Mouse (Mus musculus) brain, adult 2 months (tissue): ENCODE results near the gene Mrpl53.
A peak's percentile ranks its signal among the peaks of the same experiment; 100 is the strongest.

Experiments
- DNase-seq: peaks from one replicate; pipeline ENCODE4 v3.0.0; 2011; ENCODE audit warnings: low read depth, low spot score

The Mrpl53 gene

GRCm38 (mm10) chr6:83120930-83121862 lies 12.4 kb downstream of the Mrpl53 start, which contains the start of gene Wbp1:
Gene Wbp1, minus strand, starts transcription at chr6:83121559.
- DNase-seq: peak; percentile 100

DNA sequence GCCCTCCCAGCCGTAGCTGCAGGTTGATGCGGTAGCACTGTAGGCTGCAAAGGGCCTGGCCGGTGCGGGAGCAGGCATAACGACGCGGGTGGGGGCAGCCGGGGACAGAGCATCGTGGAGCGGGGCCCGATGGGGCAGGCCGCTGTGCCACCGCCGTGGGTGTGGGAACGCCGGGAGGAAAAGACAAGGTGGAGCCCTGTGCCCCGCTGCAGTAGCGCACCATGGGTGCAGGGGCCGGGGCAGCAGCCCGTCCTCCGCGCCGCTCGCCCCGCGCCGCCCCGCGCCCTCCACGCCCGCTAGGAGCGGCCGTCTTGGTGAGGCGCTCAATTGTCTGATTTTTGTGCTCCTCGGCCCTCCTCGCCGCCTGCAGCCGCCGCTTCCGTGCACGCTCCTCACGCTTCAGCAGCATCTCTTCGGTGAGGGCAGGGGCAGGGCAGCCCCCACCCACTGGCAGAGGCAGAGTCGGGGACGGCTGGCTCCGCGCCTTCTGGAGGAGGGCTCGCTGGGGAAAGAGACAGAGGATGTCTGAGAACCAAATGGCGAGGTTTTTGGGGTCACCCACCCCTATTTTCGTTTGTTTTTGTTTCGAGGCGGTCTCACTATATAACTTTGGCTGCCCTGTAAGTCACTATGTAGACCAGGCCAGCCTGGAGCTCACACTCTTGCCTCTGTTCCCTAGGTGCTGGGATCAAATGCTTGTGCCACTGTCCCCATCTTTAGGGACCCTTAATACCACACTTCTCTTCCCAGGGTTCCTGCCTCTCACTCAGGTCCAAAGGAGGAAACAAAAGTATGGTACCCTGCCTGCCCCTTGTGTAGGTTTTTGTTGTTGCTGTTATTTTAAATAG lies 13.2 kb downstream of the Mrpl53 start:
- no peak for DNase-seq

- no peak for DNase-seq
These were observed 14.1 kb downstream of the Mrpl53 start for GRCm38 (mm10) chr6:83122961-83123360.

DNA sequence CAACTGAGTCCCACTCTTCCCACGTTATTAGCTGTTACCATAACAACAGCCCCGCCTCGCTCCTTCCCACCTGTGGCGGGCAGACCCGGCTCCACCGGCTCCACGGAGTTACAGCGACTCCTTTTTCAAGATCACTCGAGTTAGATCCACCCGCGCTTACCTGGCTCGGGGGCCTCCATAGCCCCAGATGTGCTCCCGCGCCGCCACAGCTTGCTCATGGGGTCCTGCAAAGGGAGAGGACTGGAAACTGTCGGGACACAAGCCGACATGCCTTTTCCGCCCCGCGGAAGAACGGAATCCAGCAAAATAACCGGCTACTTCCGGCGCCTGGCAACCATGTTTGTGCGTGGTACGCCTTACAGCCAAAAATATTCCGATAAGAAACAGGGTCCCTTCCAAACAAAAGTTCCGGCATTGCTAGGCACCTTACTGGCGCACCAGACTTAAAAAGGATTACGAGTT lies 16.0 kb downstream of the Mrpl53 start:
- DNase-seq: peak; percentile 99

DNA sequence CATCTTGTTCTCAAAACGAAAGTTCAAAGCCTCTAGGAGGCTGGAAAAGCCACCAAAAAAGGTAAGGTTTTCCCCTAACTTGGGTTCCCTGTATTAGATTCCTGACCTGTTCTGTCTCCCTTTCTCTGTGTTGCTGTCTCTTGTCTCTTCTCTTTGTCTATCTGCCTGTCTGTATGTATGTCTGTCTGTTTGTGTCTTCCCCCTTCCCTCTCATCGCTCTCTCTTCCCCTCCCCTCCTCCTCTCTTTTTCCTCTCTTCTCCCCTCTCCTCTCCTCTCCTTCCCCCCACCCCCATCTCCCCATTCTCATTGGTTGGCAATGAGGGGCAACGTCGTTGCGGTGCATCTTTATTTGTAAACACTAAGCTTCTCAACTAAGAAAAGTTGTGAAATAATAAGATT lies 16.5 kb downstream of the Mrpl53 start, which contains the start of gene Ino80b:
TSS of gene Ino80b (minus strand) at position 101 of the 400 bp plus-strand sequence.
- DNase-seq: no peak

- DNase-seq: no peak
These were observed 18.6 kb downstream of the Mrpl53 start for GRCm38 (mm10) chr6:83127419-83127818.

GRCm38 (mm10) chr6:83131469-83132034 lies 22.7 kb downstream of the Mrpl53 start:
- no peak for DNase-seq

GRCm38 (mm10) chr6:83132176-83132919 lies 23.5 kb downstream of the Mrpl53 start:
- DNase-seq: no peak

- DNase-seq: no peak
These were observed 25.4 kb downstream of the Mrpl53 start for GRCm38 (mm10) chr6:83134226-83134625.

GRCm38 (mm10) chr6:83134951-83135513 lies 26.2 kb downstream of the Mrpl53 start, which contains the start of gene Rtkn:
Gene Rtkn, plus strand, starts transcription at chr6:83135463.
- no peak for DNase-seq

- DNase-seq: no peak
These were observed 26.8 kb downstream of the Mrpl53 start for GRCm38 (mm10) chr6:83135571-83136161.

DNA sequence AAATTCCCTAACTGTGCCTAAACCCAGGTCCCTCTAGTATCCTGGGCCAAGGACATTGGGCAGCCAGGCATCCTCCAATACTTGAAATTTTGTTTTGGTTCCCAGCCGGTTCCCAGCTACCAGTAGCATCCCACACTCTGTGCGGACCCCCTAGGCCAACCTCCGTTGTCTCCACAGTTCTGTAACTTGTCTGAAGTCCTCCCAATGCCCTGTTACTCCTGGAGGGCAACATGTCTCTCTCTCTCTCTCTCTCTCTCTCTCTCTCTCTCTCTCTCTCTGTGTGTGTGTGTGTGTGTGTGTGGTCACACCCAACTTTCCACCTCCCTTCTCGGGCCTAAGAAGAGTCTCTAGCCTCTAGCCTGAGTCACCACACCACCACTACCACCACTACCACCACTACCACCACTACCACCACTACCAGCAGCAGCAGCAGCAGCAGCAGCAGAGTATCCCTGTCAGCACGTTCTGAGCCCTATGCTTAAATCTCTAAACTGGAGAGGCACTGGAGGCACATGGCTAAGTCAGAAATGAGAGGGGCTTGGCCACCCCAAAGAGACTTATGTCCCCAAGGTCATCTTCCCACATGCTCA lies 27.5 kb downstream of the Mrpl53 start:
- no peak for DNase-seq

- peak; percentile 85 for DNase-seq
These were observed 28.2 kb downstream of the Mrpl53 start for GRCm38 (mm10) chr6:83136881-83137575.

GRCm38 (mm10) chr6:83137576-83137950 lies 28.7 kb downstream of the Mrpl53 start:
- peak; percentile 92 for DNase-seq

DNA sequence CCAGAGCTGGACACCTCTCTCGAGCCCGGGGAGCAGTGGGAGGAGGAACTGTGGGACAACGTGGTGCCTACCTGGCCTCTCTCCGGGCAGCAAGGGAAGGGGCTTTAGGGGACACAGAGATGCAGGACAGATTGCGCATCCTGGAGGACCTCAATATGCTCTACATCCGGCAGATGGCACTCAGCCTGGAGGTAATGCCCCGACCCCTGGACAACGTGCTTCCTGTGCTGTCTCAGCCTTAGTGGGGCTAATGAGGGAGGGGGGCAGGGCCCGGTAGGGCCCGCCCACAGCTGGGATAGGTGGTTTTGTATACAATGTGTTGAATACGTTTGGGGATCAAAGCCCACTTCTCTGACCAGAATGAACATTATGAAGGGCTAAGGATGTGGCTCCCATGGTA lies 29.2 kb downstream of the Mrpl53 start:
- no peak for DNase-seq

DNA sequence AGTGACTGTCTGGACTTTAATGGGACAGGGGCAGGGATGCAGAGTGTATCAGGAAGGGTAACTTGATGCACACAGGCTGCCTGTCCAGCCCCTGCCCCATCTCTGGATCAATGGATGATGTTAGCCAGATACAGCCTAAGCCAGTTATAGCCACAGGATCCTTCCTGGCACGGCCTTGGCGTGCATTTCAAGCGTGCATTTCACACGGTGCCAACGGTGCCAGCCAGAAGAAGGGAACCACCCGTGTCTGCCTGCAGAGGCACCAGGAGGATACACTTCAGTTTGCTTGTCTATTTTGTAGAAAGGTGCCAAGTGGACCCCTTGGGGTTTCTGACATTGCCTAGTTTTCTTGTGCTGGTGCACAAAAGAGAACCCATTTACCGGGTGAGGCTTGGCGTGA lies 31.2 kb downstream of the Mrpl53 start:
- no peak for DNase-seq

DNA sequence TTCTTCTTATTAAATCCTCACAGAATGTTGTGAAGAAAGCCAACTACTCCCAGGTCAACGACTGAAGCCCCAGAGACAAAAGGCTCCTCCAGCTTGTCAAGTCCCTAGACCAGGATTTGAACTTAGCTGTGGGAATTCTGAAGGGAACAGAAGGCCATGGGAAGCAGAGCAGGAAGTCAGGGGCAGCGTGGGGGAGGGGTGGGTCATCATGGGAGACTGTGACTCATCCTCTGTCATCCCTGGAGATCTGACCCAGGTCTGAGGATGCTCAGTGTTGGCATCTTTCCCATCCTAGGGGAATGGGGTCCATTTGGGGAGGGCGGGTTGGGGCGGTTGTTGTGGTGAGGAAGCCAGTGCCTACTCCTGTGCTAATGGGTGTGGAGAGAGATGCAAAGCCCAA lies 32.8 kb downstream of the Mrpl53 start:
- no peak for DNase-seq

GRCm38 (mm10) chr6:83142211-83142731 lies 33.4 kb downstream of the Mrpl53 start:
- peak; percentile 77 for DNase-seq

DNA sequence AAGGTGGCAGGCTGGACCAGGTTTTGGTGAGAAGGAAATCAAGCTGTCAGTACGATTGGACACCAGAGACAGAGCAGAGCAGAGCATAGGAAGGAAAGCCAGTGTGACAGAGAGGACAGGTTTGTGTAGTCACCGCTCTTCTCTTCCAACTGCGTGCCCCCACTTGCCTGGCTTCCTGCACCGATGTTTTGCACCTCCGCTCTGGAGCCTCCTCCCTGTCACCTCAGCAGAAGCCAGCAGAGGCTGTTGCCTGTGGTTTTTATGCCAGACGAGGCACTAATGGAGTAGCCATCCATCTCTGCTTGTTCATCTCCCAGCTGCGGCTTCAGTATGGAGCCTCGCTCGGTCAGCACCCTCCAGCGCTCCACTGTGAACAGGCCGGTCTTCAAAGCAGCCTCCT lies 34.0 kb downstream of the Mrpl53 start:
- peak; percentile 77 for DNase-seq
